Mouse (Mus musculus) Patski (cell line): ENCODE measurements around the gene Slc25a19. TPM values are rescaled to one million over a fixed set of nuclear protein-coding genes. Genes with fewer than 3 reads are reported as not detected.

Experiments used
- ATAC-seq: fragments of 100-300 bp; one replicate; pipeline ENCODE4 v1.8.0; 2021
- CTCF ChIA-PET: fragments of 350-600 bp; sonication (Branson Sonifier 250); formaldehyde crosslinking; loops from one replicate; lab custom pipeline; 2022; ENCODE audit warnings: inconsistent platforms; lab: Charles Lee
- POLR2A ChIA-PET: fragments of 350-600 bp; sonication (Branson Sonifier 250); formaldehyde crosslinking; loops from one replicate; lab custom pipeline; 2022; ENCODE audit warnings: antibody characterized with exemption, inconsistent platforms; lab: Charles Lee
- DNase-seq: peaks from one replicate; pipeline ENCODE4 v3.0.0-alpha.2; 2011; ENCODE audit warnings: low read depth, low spot score
- H3K27me3 ChIP-seq: fragments of 371-371 bp; one replicate; pipeline ENCODE4 v1.5.1; 2021
- CTCF ChIP-seq: fragments of 100-300 bp; IDR thresholded peaks from one replicate; pipeline ENCODE4 v1.5.1; 2021
- in situ Hi-C: fragments of 300-500 bp; cut with MboI; formaldehyde crosslinking; loops from 3 replicates; pipeline ENCODE4 v1.11.1; 2018; ENCODE audit warnings: low pct_unique_long_range_greater_than_20kb, mixed read lengths
- polyA plus RNA-seq: library from polyadenylated mRNA; unstranded; gene quantifications from one replicate; pipeline ENCODE4 v1.2.3, GENCODE M21; 2021

The Slc25a19 gene
- polyA plus RNA-seq, 1 experiment from 2014 or later = 48.1 TPM

GRCm38 (mm10) chr11:115632862-115633261, 4.8 kb upstream of the Slc25a19 start:
- ATAC-seq (no peak), DNase-seq (no peak)
- in situ Hi-C loops = no loop called here
- TF ChIP-seq CTCF = no peak
- no peaks in the 10 kb centered on the region for H3K27me3 ChIP-seq
- POLR2A ChIA-PET = no interaction called here
- CTCF ChIA-PET = interaction anchor here (1.7 to 2.6 kb wide), 5 partner anchors 14 to 85 kb away, joined by 6 to 23 read pairs (median 8); no protein-coding TSS in a partner anchor

- no peak for DNase-seq
- ChIA-PET CTCF (interaction anchor here (1.2 to 2.6 kb wide), 9 partner anchors 9 to 85 kb away, joined by 4 to 23 read pairs (median 8); partner anchors contain the start of gene Mif4gd), POLR2A (no interaction called here)
- TF ChIP-seq CTCF = no peak
- ATAC-seq = no peak
- no peaks in the 10 kb centered on the region for H3K27me3 ChIP-seq
- in situ Hi-C loops = no loop called here
These were observed 4.2 kb upstream of the Slc25a19 start for GRCm38 (mm10) chr11:115632247-115632646.

- peak; percentile 75 for TF ChIP-seq CTCF
- in situ Hi-C loops = no loop called here
- ATAC-seq (no peak), DNase-seq (no peak)
- CTCF ChIA-PET = interaction anchor here (1.2 to 2.6 kb wide), 10 partner anchors 10 to 86 kb away, joined by 4 to 23 read pairs (median 7); partner anchors contain the start of gene Mif4gd
- H3K27me3 ChIP-seq = no peaks in the 10 kb centered on the region
- POLR2A ChIA-PET = interaction anchor here (0.6 kb wide), 1 partner anchor 267 kb away, joined by 3 read pairs; no protein-coding TSS in a partner anchor
These were observed 3.4 kb upstream of the Slc25a19 start for GRCm38 (mm10) chr11:115631505-115631890.

GRCm38 (mm10) chr11:115630532-115631504, 2.7 kb upstream of the Slc25a19 start:
- TF ChIP-seq CTCF = no peak
- ChIA-PET CTCF (interaction anchor here (1.2 to 2.6 kb wide), 10 partner anchors 11 to 87 kb away, joined by 4 to 23 read pairs (median 7); partner anchors contain the start of gene Mif4gd), POLR2A (interaction anchor here (0.6 kb wide), 1 partner anchor 267 kb away, joined by 3 read pairs; no protein-coding TSS in a partner anchor)
- no peak for DNase-seq
- in situ Hi-C loops = no loop called here
- no peaks in the 10 kb centered on the region for H3K27me3 ChIP-seq
- ATAC-seq = no peak

- no peaks in the 10 kb centered on the region for H3K27me3 ChIP-seq
- no peak for TF ChIP-seq CTCF
- CTCF ChIA-PET = interaction anchor here (1.3 to 1.5 kb wide), 2 partner anchors 79 kb away, joined by 3 to 4 read pairs; partner anchors contain the start of gene Grb2
- DNase-seq = no peak
- in situ Hi-C loops = no loop called here
- POLR2A ChIA-PET = interaction anchor here (0.6 kb wide), 2 partner anchors 15 to 185 kb away, joined by 3 to 5 read pairs; no protein-coding TSS in a partner anchor
- no peak for ATAC-seq
These were observed 1.8 kb upstream of the Slc25a19 start for GRCm38 (mm10) chr11:115629734-115630531.

GRCm38 (mm10) chr11:115628465-115629101, 488 bp upstream of the Slc25a19 start:
- ATAC-seq (no peak), DNase-seq (no peak)
- ChIA-PET POLR2A (interaction anchor here (0.7 to 1.8 kb wide), 4 partner anchors 15 to 205 kb away, joined by 4 to 7 read pairs (median 5); partner anchors contain the start of gene Mif4gd), CTCF (interaction anchor here (1.0 to 1.5 kb wide), 2 partner anchors 80 to 86 kb away, joined by 3 to 4 read pairs; partner anchors contain the start of gene Grb2)
- no peak for TF ChIP-seq CTCF
- in situ Hi-C loops = no loop called here
- H3K27me3 ChIP-seq = no peaks in the 10 kb centered on the region

- in situ Hi-C loops = no loop called here
These were observed 1.1 kb downstream of the Slc25a19 start for GRCm38 (mm10) chr11:115626824-115627616.

GRCm38 (mm10) chr11:115625877-115626276, 2.2 kb downstream of the Slc25a19 start:
- ChIA-PET POLR2A (interaction anchor here (1.2 to 1.4 kb wide), 2 partner anchors 12 to 13 kb away, joined by 3 read pairs; partner anchors contain the start of gene Mif4gd), CTCF (interaction anchor here (1.4 to 2.2 kb wide), 2 partner anchors 10 to 13 kb away, joined by 5 to 8 read pairs; partner anchors contain the start of gene Mif4gd)
- ATAC-seq = no peak
- in situ Hi-C loops = no loop called here
- DNase-seq = no peak
- TF ChIP-seq CTCF = no peak
- no peaks in the 10 kb centered on the region for H3K27me3 ChIP-seq

More at GRCm38 (mm10) chr11:115626824-115627616, 1.1 kb downstream of the Slc25a19 start:
- ChIA-PET POLR2A (interaction anchor here (0.6 to 1.4 kb wide), 4 partner anchors 8 to 132 kb away, joined by 3 to 4 read pairs (median 3); partner anchors contain the start of gene Mif4gd), CTCF (interaction anchor here (1.0 kb wide), 1 partner anchor 88 kb away, joined by 4 read pairs; no protein-coding TSS in a partner anchor)
- H3K27me3 ChIP-seq = no peaks in the 10 kb centered on the region
- no peak for ATAC-seq
- DNase-seq = no peak
- no peak for TF ChIP-seq CTCF
